Mouse (Mus musculus): ENCODE data around the gene Adk.

DNA sequence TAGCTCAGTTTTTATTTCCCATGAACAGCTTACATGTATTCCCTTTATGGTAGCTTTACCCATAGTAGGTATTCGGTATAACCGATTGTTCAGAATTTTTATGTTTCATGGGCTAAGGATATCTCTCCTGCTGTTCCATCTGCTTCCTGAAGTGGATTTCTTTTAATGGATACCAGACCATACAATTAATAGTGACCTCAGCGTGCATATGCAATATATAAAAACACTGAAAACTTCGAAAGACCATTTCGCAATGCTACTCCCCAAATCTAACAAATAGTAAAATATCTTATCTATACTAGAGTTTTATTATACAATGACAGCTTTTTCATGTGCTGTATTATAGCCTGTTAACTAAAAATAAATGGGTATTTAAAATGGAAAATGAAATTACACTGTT is 232.5 kb downstream of the Adk start:
- no peak for TF ChIP-seq CTCF (IDR thresholded peaks at IDR 0.05; ENCODE audit: control insufficient read depth, insufficient read depth, low read length)
- TF ChIP-seq POLR2A (IDR thresholded peaks at IDR 0.05; ENCODE audit: borderline replicate concordance, control insufficient read depth, low read depth, low read length): no peak
